Mouse (Mus musculus) left cerebral cortex, adult 11 months (tissue): ENCODE data around the gene Mrgprd.

Experiments
- DNase-seq: peaks from one replicate; pipeline ENCODE4 v3.0.0; 2022; ENCODE audit warnings: low spot score

The Mrgprd gene

DNA sequence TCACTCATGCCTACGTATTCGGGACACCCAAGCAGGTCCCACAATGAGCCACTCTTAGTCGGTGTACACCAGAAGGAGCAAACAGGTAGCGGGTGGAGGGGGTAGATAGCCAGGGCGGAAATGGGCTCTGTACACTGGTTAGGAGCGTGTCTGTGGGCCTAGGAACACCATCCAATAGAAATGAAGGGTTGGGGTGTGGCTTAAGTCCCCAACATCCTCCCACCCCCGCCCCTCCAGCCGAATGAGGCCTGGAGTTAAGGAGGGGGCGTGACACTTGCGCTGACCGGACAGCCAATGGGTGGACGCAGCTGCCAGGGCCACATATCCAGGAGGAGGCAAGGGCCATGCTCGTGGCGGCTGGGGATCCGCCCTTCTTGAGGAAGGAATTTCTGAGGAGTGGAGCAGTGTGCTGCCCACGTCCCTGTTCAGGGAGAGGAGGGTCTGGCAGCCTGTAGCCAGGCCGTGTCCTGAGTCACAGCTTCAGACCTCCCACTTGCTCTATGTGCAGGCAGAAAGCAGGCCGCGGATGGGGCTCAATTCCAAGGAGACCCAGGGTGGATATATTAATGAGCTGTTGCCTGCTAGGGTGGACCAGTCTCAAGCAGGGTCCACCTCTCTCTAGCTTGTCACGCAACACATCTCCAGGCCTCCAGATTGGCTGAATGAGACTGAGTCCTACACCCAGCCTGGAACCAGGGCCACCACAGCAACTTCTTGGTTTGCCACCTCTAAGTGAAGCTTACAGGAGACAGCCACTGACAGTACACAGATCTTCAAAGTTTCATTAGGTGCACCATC, 11.9 kb upstream of the Mrgprd start:
- DNase-seq = no peak

DNA sequence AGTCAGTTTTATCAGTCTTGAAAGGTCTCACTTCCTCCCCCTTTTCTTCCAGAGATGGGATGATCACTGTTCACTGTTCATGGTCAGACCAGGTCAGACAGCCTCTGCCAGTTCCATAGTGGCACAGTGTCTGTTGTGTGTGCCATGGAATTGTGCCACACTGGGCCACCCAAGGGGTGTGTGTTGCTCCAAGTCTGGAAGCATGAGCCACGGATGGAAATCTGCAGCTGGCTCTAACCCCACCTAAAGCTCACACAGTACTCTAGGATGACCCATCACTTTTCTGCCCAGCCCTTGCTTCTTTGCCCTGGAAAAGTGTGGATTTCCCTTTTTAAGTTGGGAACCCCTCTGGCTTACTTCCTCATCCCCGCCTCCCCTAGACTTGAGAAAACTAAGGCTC, 10.5 kb upstream of the Mrgprd start:
- no peak for DNase-seq

DNA sequence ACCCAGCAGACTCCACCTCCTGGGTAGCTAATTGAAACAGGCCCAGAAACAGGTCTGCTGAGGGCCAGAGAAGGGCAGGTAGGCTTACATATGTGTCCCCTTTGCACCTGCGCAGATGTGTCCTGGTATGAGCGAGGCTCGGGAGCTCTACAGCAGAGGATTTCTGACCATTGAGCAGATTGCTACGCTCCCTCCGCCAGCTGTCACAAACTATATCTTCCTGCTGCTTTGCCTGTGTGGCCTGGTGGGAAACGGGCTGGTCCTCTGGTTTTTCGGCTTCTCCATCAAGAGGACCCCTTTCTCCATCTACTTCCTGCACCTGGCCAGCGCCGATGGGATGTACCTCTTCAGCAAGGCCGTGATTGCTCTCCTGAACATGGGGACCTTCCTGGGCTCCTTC, 7.0 kb upstream of the Mrgprd start:
- no peak for DNase-seq

DNA sequence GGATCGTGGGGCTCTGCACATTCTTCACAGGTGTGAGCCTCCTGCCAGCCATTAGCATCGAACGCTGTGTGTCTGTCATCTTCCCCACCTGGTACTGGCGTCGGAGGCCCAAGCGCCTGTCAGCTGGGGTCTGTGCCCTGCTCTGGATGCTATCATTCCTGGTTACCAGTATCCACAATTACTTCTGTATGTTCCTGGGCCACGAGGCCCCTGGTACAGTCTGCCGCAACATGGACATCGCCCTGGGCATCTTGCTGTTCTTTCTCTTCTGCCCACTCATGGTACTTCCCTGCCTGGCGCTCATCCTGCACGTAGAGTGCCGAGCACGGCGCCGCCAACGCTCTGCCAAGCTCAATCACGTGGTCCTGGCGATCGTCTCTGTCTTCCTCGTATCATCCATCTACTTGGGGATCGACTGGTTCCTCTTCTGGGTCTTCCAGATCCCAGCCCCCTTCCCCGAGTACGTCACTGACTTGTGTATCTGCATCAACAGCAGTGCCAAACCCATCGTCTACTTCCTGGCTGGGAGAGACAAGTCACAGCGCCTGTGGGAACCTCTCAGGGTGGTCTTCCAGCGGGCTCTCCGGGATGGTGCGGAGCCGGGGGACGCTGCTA, 6.5 kb upstream of the Mrgprd start:
- DNase-seq = no peak

DNA sequence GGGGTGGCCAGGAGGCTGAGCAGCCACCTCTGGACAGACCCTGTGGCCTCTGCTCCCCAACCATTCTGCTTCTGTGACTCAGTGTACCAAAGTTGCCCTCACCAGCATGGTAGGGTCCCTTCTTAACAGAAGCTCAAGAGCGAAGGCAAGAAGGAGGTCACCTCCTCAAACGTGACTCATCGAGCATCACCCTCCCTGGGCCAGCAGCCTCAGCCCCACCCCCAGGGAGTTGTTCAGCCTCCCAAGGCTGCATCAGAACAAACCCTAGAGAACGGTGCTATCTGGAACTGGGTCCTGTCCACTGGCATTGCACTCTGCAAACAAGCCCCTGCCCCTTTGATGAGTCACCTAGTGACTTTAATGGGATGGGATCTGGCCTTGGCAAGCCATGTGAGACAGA, 5.8 kb upstream of the Mrgprd start:
- no peak for DNase-seq

DNA sequence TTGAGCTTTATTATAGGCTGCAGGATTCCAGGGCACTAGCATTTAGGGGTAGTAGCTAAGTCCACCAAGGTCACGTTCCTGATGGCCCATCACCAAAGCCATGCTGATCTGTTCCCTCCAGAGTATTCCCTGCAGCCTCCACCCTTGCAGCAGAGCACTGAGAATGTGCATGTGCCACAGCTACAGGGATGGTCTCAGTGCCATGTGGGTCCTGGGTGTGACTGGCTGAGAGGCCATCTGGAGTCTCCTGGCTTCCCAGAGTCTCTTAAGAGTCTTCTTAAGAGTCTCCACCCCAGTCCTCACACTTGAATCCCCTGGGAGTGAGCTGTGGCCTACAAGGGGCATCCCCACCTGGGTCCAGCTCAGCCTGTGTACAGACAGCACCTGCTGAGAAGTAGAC, 4.8 kb upstream of the Mrgprd start:
- no peak for DNase-seq

DNA sequence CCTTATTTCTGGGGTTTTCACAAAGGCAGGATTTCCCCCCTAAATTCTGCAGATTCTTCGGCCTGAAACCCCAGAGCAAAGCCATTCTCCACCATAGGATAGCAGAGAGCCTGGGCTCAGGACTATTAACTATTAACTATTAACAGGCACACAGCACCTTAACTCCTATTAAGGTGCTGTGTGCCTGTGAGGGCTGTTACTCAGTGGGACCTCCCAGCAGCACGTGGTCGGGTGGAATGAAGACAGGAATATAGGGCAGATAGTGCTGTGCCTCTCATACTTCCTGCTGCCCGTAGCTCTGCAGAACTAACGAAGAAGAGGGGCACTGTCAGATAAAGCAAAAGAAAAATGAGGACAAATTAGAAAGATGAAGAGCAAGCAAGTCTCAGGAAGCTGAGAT, 4.1 kb upstream of the Mrgprd start:
- DNase-seq = no peak

DNA sequence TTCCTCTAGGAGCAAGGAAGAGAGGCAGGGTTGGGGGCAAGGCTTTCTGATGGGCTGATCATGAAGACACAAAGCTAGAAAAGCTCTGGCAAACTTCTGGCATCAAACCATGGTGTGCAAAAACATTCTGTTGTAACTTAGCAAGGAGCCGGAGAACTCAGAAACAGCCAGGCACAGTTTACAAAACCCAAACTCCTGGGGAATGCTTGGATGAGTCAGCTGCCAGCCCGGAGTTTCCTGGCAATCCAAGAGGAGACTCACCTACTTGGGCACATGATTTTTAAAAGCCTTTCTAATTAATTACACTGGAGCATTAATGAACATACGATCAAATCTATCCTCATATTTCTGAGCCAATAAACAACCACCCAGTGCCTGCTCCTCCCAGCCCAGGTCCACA, 2.5 kb upstream of the Mrgprd start:
- DNase-seq = no peak

DNA sequence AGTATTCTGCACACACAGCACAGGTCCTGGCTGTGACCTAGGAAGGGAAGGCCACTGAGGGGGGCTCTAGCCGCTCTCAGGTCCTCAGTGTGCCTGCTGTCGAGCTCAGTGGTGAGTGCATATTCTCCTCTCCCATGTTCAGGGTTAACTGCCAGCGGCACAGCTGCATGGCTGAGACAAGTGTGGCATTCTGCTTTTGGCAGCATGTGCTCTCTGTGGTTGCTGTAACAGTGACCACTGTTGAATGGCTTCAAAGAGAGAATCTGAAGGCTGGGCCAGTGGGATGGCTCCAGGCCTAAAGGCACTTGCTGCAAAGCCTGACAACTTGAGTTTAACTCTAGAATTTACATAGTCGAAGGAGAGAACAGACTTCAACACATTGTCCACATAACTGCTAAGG, 2.9 kb downstream of the Mrgprd start:
- no peak for DNase-seq

DNA sequence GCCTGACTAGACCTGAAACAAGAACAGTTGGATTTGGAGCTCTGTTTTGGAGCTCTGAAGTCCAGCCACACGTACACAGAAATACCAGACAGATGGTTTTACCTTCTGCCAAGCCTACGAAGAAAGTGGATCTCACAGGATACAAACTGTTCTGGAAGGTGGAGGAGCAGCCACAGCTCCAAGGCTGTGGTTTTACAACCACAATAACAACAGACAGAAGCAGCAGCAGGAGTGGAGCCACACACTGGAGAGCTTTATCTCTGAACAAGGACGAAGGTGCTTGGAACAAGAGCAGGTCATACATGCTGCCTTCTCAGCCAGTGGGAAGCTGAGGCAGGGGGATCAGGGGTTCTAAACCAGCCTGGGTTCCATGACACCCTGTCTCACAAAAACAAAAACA, 4.8 kb downstream of the Mrgprd start:
- DNase-seq = peak; percentile 23

DNA sequence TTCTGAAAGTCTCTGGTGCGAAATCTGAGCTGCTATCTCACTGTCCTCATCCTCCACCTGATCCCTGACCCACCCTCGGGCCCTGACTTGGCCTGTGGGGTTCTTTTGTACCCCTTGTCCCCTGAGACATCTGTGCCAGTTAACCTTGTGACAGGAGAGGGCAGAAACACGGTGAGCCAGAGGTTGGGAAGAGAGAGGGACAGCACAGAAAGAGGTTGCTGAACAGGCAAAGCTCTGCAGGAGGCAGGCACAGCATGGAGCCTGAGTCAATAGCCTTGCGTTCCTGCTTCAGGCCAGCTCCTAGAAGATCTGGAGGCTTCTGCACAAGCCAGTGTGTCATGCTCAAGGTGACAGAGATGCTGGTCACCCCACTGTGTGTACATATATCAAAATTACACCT, 9.0 kb downstream of the Mrgprd start:
- DNase-seq = no peak

DNA sequence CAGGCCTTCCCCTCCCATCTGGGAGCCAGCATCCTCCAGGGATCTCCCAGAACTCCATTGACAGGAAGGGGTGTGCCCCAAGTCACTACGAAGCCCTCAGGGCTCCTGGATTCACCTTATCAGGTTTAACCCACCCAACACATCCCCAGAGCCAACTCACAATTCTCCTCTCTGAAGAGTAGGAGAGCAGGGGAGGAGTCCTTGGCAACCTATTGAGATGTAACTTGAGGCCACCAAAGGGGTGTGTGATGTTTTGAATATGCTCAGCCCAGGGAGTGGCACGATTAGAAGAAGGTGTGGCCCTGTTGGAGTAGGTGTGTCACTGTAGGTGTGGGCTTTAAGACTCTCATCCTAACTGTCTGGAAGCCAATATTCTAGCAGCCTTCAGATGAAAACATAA, 11.1 kb downstream of the Mrgprd start:
- DNase-seq = no peak

DNA sequence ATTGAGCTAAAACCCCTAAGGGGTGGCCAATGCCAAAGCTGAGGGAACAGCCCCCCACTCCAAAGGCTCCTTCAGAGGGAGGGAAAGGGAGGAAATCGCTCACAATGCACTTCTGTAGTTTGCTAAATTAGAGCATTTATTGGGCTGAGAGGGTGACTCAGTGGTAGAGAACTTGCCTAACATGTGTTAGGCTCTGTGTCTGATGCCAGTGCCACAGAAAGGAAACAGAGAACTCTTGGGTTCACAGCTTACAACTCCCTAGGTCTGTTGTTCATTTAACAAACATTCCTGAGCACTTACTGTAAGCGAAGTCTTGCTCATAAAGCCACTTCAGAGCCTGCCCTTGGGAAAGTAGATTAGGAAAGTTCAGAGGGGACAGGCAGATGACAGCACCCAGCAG, 15.3 kb downstream of the Mrgprd start:
- no peak for DNase-seq

DNA sequence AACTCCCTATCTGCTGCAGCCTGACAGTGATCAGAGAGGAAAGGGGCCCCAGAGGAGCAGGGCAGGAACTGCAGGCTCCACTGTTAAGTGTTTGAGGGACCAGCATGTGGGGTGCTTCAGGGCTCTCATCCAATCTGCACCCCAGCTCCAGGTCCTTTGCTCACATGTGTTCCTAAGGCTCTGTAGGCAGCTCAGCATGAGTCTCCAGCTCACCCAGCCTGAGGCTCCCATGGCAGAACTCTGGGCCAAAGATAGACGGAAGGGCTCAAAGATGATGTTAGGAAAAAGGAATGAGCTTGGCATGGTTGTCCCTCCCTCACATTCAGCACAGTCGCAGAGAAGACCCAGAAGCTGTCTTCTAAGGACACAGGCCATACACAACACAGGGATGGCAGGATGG, 16.0 kb downstream of the Mrgprd start:
- no peak for DNase-seq

DNA sequence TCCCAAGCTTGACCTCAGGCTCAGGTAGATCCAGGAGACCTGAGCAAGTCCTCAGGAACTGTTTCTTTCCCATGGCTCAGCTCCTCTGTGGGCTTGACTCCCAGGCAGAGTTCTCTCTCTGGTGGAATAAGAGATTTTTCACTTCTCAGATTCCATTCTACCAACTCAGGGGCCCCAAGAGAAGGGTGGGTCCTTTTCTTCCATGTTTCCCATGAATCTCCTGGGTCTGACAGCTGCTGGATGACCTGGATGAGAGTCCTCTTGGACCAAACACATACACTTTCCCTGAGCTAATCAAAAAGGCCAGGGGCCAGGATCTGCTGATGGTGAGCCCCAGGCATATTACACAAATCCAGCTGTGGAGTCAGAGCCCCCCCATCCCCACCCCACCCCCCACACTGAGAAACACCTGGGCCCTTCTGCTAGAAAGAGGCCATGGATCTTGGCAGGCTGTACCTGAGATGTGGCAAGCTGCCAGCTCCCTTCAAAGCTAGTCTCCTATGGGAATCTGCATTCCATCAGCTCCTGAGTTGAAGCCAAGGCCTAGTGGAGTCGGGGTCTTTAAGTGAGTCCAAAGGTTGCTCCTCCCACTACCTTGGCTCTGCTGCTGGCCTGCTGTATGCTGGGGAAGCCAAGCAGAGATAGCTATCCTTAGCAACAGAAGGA, 17.9 kb downstream of the Mrgprd start:
- DNase-seq = no peak

DNA sequence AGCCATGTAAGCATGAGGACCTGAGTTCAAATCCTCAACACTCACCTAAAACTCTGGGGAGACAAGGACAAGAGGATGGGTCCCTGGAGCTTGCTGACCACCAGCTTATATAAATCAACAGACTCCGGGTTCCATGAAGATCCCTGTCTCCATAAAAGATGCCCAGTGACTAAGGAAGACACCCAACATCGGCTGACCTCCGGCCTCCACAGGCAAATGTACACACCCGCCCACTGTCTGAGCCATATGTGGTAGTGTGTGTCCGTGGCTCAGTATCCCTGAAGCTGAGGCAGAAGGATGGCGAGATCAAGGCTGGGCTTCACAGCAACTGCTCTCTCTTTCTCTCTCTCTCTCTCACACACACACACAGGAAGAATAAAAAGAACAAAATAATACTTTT, 19.3 kb downstream of the Mrgprd start:
- DNase-seq = no peak

DNA sequence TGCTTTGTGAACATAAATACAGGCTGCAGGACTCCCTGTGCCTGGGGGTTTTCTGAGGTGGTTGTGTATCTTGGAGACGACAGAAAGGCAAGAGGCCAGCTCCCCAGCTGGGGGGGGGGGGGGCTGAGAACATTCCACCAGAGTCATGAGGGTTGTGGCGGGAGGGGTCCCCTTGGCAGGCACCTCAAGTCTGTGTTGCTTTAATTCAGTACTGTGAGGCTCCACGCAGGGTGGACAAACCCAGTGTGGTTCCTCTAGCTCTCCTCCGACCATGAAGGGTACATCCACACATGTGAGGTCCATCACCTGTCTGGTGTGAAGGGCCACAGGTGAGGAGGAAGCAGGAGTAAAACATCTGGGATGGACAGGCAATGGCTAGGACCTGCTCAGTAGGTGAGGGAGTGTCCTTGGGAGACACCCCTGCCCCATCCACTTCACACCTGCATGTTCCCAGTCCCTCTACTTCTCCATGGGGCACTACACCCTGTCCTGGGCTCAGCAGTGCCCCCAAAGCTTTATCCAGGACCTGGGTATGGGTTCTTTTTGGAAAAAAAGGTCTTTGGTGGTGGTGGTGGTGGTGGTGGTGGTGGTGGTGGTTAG, 19.9 kb downstream of the Mrgprd start:
- no peak for DNase-seq

DNA sequence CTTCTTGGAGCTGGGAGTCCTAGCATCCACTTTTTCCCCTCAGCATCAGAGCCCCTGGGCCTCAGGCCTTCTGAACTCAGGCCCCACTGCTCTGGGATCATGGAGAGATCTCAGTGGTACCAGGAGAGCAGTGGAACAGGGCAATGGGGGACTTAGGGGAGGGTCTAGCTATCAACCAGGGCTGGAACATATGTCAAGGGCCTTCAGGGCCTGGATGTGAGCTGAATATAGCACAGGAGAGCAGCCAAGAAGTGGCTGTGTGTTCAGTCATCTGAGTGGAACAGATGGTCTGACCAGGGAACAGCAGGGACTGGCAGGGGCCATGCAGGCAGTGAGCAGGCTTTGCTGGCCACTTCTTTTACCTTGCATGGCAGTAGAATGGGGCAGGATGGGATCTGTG, 20.6 kb downstream of the Mrgprd start:
- DNase-seq = no peak

DNA sequence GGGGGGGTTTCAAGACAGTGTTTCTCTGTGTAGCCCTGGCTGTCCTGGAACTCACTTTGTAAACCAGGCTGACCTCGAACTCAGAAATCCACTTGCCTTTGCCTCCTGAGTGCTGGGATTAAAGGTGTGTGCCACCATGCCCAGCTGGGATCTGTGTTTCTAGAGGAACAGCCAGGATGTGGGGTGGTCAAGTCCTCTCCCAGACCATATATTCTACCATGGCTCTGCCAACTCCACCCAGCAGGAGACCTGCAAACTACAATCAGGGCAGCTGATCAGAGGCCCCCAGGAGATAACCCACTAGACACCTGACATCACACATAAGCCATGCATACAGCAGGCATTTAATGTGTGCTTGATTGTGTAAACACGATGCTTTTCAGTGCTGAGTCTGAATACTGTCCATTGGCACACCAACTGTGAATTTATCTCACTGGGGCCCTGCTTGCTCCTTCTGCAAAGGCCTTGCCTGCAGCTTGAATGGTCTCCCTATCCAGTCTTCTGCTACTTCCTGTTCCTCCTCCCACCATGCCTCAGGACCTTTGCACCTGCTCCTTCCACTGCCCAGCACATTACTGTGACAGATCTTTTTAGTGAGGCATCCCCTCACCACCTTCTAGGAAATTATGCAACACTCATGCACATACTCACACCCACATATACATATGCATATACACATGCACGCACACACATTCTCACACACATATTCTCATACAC, 21.1 kb downstream of the Mrgprd start:
- no peak for DNase-seq

DNA sequence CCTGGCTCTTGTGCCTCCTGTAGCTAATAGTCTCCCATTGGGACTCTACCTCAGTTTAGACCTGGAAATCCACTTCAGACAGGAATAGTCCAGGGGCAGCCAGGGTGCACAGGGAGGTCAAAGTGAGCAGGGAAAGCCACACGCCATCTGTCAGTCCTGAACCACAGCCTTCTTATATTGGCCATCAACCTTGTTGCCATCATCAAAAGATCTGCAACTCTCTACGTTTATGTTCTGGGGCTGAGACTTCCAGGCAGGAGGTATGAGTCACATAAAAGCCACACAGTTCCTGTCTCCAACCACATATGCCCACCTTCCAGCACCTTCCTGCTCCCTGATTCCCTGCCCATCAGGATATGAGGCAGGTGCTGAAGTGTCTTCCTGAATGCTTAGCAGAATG, 23.3 kb downstream of the Mrgprd start:
- DNase-seq = no peak

DNA sequence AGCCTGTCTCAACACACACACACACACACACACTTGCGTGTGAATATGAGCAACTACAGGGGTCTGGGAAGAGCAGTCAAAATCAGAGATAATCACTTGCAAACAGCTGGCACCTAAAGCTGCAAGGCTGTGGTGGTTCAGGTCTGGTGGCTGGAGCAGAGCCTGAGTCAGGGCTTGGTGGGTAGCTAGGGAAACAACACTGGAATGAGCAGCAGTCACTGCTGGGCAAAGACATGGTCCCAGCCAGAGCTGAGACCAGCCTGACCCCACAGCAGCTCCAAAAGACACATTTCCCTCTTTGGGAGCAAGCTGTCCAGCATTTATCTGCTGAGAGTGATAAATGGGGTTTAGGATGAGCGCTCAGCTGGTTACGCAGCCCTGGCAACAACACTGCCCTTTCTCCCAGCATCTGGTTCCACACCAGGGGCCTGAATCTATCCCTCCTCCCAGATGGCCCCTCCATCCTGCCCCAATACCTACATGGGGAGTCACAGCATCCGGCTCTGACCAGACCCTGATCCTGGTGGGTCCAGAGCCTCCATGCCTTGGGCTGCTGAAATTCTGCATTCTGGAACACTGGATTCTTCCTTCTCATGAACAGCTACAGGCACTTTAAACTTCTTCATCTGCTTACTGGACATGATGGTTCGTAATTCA, 25.7 kb downstream of the Mrgprd start:
- DNase-seq = no peak
